Mouse (Mus musculus): ENCODE results near the gene Gm9803.

Gene Gm9803

DNA sequence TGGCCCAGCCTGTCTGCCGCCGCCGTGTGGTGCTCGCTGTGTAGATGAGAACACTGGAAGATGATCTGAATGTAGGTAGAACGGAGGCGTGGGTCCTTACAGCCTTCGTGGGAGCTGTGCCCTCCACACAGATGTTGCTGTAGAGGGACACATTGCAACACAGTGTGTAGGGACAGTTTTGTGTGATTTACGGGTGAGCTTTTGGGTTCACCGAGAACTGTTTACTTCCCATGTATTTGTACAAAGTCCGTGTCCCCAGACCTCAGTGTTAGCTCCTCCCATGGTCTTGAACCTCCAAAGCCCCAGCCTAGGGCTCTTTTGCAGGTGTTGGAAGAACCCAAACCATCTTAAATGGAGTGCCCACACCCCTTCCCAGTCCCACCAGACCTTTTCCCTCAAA, 10.9 kb upstream of the Gm9803 start:
- CTCF ChIA-PET: no interaction called here

GRCm38 (mm10) chr10:43516992-43517660, 6.8 kb upstream of the Gm9803 start:
- CTCF ChIA-PET: no interaction called here

DNA sequence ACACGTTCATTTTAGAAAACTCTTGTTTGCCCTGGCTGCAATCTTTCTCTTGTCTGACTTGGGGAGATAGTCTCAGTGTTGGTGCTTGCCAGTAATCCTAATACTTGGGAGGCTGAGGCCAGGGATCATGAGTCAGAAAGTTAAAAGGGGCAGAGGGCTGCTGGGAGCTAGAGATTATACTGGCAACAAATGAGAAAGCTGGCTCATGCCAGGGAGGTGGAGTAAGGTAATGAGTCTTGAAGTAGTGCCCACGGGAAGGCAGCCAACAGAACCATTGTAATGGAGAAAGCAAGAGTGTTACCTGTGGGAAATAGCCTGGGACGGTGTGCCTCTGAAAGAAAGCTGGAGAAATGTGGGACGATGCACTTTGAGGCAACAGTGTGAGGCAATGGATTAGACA, 6.0 kb upstream of the Gm9803 start:
- CTCF ChIA-PET: interaction anchor here (0.6 kb wide), 1 partner anchor 350 kb away, joined by 3 read pairs; no protein-coding TSS in a partner anchor

DNA sequence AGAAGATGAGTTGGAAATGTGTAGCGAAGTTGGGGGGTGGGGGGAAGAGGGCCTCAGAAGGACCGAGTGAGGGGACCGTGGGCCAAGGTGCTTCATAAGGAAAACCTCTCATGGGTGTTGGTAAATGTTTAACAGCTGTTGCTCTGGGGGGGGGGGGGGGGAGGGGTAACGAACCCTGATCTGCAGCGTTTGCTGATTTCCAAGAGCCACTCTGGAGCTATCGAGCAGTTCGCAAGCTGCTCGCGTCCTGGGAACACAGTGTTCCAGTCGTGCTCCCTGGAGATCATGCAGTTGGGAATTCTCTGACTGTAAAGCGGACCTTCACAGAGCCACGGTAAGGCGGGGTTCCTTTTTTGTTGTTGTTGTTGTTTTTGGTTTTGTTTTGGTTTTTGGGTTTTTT, 5.5 kb upstream of the Gm9803 start:
- CTCF ChIA-PET: interaction anchor here (0.6 kb wide), 1 partner anchor 351 kb away, joined by 3 read pairs; no protein-coding TSS in a partner anchor

- CTCF ChIA-PET: no interaction called here
Observed at GRCm38 (mm10) chr10:43519977-43520376, 3.9 kb upstream of the Gm9803 start.

DNA sequence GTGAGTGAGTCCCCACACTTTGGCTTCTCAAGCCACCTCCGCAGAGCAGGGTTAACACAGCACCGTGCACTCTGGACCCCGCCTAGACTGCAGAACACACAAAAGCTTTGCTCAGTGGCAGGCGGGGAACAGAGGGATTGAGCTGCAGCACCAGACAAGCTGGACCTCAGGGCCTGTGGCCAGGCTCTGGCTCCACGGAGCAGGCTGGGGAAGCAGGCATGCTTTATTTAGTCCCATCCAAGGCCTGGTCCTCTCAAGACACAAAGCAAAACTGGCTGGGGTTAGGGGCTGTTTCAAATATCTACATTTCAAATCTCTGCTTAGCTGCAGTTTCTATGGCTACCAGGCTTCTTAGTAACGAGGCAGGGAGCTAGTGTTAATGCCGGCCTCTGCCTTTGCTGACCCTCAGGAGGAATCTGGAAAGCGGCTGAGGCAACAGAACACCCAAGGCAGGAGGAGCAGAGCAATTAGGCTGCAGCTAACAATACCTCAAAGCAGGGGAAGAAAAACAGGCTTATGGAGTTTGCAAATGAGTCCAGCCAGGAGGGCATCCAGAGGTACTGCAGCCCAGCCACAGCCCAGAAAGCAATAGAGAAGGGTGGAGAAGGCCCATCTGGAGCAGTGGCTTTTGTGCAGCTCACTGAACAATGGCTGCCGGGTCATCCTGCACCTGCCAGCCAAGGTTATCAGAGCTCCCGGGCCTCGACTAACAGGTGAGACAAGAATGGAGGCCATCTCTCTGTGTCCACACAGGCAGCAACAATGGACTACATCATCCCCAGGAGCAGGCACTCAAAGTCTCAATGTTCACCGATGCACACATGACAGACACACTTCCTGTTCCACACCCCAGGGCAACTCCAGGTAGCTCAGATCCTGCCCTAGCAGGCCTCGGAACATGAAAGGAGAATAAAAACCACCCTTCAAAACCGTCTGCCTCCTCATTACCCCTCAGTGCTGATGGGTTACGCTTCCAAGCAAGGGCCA, 3.7 kb downstream of the Gm9803 start:
- CTCF ChIA-PET: no interaction called here

- CTCF ChIA-PET: no interaction called here
Observed at GRCm38 (mm10) chr10:43534382-43534781, 10.5 kb downstream of the Gm9803 start.

DNA sequence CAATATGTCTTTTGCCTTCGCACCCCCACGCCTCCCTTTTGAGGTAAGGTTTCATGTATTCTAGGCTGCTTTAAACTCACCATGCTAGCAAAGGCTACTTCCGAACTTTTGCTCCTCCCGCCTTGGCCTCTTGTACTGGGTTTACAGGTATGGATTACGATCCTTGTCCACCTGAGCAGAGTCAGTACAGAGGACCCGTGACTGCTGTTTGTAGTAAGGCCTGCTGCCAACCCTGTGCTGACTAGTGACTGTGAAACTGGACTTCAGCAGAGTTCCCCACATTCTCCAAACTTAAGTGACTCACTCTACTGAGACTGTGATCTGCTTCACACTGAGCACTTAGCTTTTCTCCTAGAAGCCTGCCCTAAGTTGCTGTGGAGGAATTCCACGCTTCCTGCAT, 13.8 kb downstream of the Gm9803 start:
- CTCF ChIA-PET: no interaction called here

GRCm38 (mm10) chr10:43538831-43539230, 14.9 kb downstream of the Gm9803 start:
- CTCF ChIA-PET: interaction anchor here (0.6 kb wide), 1 partner anchor 488 kb away, joined by 3 read pairs; no protein-coding TSS in a partner anchor

DNA sequence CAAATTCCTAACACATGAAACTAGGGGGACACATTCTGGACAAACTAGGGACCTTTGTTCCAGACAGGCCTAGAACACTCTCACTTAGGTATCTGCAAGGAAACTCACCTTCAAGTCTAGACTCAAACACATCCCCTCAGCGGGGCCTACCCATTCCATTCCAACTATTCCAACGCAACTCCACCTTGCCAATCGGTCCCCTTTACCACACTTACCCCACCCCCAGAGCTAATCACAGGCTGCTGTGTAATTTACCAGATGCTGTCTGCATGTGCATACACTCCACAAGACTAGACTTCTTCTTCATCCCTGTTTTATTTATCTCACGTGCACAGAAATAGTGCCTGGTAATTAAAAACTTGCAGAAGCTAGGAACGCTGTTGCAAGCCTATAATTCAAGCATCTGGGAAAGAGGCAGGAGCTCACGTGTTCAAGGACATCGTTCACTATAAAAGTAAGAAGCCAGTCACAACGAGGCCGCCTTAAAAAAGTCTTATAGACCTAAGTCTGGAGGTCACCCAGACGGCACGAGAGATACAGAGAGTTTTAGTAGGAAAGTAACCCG, 15.9 kb downstream of the Gm9803 start:
- CTCF ChIA-PET: interaction anchor here (0.6 kb wide), 2 partner anchors 62 to 1400 kb away, joined by 3 read pairs; no protein-coding TSS in a partner anchor

DNA sequence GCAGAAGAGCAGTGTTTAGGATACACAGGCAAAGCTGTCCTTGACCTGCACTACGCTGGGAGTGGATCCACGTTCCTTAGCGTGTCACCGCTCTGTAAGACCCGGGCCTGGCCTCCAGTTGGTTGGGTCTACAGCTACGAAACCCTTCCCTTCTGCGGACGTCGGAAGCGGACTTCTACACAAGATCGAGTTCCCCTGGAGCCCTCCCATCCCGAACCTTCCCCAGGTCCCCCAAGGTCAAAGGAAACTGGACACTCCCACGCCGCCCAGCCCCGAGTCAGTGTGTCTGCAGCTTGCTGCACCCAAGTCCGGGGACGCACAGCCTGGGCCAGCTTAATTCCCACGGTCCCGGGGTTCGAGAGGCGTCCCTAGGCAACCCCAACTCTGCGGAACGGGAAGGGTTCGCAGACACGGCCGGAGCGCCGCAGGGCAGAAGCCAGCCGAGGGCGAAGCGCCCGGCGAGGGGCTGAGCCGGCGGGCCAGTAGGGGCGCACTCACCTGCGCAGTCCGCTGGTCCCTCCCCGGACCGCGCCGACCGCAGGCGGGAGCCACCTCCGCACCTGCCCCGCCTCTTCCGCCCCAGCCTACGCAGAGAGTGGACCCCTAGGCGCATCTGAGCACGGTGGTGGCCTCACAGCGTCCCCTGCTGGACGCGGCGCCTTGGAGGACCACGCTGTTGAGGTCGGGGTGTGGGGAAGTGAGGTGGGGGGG, 16.7 kb downstream of the Gm9803 start, which contains the start of gene 1700021F05Rik:
Gene 1700021F05Rik, minus strand, starts transcription at position 553 of the 711 bp plus-strand sequence.
- CTCF ChIA-PET: interaction anchor here (0.6 kb wide), 2 partner anchors 63 to 1399 kb away, joined by 3 read pairs; no protein-coding TSS in a partner anchor

DNA sequence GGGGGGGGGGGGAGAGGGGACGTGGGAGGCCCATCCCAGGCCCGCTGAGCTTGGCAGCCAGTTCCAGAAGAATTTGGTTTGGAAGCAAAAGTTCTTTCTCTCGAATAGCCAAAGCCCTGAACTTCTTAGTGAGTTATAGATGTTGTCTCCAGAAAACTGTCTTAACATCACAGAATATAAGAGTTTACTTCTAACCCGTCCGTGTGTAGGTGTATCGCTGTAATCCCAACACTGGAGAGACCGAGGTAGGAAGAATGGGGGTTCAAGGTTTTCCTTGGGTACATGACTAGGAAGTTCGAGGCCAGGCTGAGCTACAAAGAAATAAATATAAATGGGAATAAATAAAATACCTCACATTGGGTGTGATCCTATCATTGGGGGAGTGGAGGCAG, 17.3 kb downstream of the Gm9803 start:
- CTCF ChIA-PET: no interaction called here

DNA sequence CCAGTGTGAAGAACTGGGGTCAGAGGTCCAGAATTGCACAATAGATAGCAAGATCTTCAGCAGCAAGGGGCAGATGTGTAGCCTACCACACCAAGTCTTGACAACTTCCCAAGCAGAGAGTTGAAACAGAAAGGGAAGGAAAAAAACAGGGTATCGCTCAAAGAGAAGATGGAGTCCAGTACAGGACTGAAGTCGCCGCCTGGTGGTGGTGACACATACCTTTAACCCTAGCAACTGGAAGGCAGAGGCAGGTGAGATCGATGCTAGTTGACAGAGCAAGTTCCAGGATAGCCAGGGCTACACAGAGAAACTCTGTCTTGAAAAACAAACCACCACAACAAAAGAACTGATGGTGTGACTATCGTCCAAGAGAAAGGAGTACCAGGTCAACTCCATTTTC, 25.5 kb downstream of the Gm9803 start:
- CTCF ChIA-PET: no interaction called here

- CTCF ChIA-PET: no interaction called here
Observed at GRCm38 (mm10) chr10:43550923-43551322, 27.0 kb downstream of the Gm9803 start.

GRCm38 (mm10) chr10:43551388-43551787, 27.5 kb downstream of the Gm9803 start:
- CTCF ChIA-PET: no interaction called here

GRCm38 (mm10) chr10:43557630-43558165, 33.8 kb downstream of the Gm9803 start:
- CTCF ChIA-PET: no interaction called here

- CTCF ChIA-PET: no interaction called here
Observed at GRCm38 (mm10) chr10:43559313-43559712, 35.4 kb downstream of the Gm9803 start.

DNA sequence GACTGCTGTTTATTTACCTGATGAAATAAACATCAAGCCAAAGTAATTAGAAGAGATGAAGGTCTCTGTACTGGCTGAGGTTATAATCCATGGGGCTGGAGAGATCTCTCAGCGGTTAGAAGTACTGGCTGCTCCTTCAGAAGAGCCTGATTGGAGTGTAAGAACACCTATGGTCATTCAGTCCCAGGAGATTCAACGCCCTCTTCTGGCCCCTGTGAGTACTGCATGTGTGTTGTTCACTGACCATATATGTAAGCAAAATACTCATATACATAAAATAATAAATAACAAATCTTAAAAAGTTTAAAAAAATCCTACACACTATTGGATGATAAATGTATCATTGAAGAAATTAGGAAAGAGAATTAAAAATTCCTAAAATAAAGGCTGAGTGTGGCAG, 36.9 kb downstream of the Gm9803 start:
- CTCF ChIA-PET: no interaction called here

- CTCF ChIA-PET: no interaction called here
Observed at GRCm38 (mm10) chr10:43561311-43561710, 37.4 kb downstream of the Gm9803 start.

Data from spleen, embryonic (tissue).